Mouse (Mus musculus) midbrain, embryonic 10.5 days (tissue): ENCODE results near the gene Prdm10. TPM values are rescaled to one million over a fixed set of nuclear protein-coding genes. Genes with fewer than 3 reads are reported as not detected.

Experiments used
- DNase-seq: peaks from one replicate; pipeline ENCODE4 v3.0.0-alpha.2; 2017; ENCODE audit warnings: low spot score
- H3K27ac ChIP-seq: fragments of 300-500 bp; sonication (generic); replicated peaks from 2 replicates; pipeline ENCODE4 v1.5.1; 2016; ENCODE audit warnings: mild to moderate bottlenecking
- H3K27me3 ChIP-seq: fragments of 300-500 bp; sonication (generic); 2 replicates; pipeline ENCODE4 v1.6.1; 2016; ENCODE audit warnings: low read depth, mild to moderate bottlenecking; ENCODE audit not compliant: poor library complexity, severe bottlenecking
- H3K36me3 ChIP-seq: fragments of 300-500 bp; sonication (generic); 2 replicates; pipeline ENCODE4 v1.6.1; 2016; ENCODE audit warnings: mild to moderate bottlenecking, moderate library complexity
- H3K4me1 ChIP-seq: fragments of 300-500 bp; sonication (generic); 2 replicates; pipeline ENCODE4 v1.6.1; 2016
- H3K4me3 ChIP-seq: fragments of 300-500 bp; sonication (generic); 2 replicates; pipeline ENCODE4 v1.5.1; 2016; ENCODE audit warnings: mild to moderate bottlenecking, moderate library complexity
- H3K9me3 ChIP-seq: fragments of 300-500 bp; sonication (generic); replicated peaks from 2 replicates; pipeline ENCODE4 v1.6.1; 2016; ENCODE audit warnings: mild to moderate bottlenecking
- WGBS: fragments of 180-500 bp; shearing (Covaris S2); methylation state at CpG from one replicate; pipeline ENCODE4 v1.1.7; 2016; 5-methylcytosine and 5-hydroxymethylcytosine counted together
- polyA plus RNA-seq: library from polyadenylated mRNA; unstranded; fragments of >200 nt; fragmentation: Nextera tagmentation; extraction: Ambion mirVana; gene quantifications from 2 replicates; pipeline ENCODE4 v1.2.1, GENCODE M21; 2016

The Prdm10 gene
- polyA plus RNA-seq, 1 experiment from 2014 or later = 7.3 TPM

DNA sequence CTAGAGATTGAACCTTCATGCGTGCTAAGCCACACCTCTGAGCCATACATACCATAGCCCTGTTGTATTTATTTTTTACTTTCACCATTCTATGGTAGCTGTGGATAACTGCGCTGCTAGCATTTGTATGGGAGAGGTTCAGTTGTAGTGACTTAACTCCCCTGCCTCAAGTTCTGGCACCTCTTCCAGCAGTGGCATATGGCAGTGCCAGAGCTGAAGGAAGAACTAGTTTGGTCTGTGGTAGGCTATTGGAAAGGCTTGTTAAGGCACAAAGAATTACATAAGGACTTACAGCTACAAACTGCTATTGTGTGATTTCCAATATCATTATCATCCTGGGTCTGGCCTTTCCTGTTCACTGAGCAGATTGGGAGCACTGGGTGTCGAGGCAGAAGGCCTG, 16.0 kb downstream of the Prdm10 start:
- 88% methylated on average over 3 of the region's 3 CpGs for WGBS
- Histone ChIP-seq H3K9me3 (no peaks in the 10 kb centered on the region), H3K27ac (no peak overlapping the region), H3K27me3 (no peaks in the 10 kb centered on the region), H3K4me1 (no peaks in the 10 kb centered on the region; the same call in 1 of the 2 replicates), H3K36me3 (no peaks in the 10 kb centered on the region), H3K4me3 (no peak overlapping the region)
- DNase-seq = no peak

GRCm38 (mm10) chr9:31298751-31299150, 18.4 kb downstream of the Prdm10 start:
- no peaks in the 10 kb centered on the region for H3K9me3 ChIP-seq
- H3K27ac ChIP-seq = no peak overlapping the region
- WGBS = 86% methylated on average over 6 of the region's 6 CpGs
- DNase-seq = no peak
- H3K4me3 ChIP-seq = no peak overlapping the region
- H3K27me3 ChIP-seq = no peaks in the 10 kb centered on the region
- no peaks in the 10 kb centered on the region for H3K36me3 ChIP-seq
- peaks cover 4% of the 10 kb centered on the region for H3K4me1 ChIP-seq

DNA sequence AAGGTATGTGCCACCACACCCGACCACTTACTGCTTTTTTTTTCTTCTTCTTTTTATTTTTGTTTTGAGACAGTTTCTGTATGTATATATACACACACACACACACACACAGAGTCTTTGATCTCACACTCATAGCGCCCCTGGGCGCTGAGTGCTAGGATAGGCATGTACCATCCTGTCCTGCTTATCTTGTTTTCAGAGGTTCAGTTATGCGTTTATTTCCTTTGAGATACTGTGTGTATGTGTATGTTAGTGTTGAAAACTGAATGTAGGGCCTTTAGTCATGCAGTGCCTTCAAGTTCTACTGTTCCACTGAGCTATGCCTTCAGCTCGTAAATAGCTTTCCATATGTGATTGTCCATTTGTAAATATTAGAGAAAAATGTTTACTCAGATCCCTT, 20.2 kb downstream of the Prdm10 start:
- DNase-seq = no peak
- Histone ChIP-seq H3K27ac (no peak overlapping the region), H3K36me3 (peaks cover 4% of the 10 kb centered on the region; the same call in 1 of the 2 replicates), H3K4me3 (no peak overlapping the region), H3K4me1 (peaks cover 4% of the 10 kb centered on the region), H3K9me3 (no peaks in the 10 kb centered on the region), H3K27me3 (no peaks in the 10 kb centered on the region)
- WGBS = 89% methylated on average over 5 of the region's 5 CpGs

GRCm38 (mm10) chr9:31301107-31301506, 20.8 kb downstream of the Prdm10 start:
- H3K36me3 ChIP-seq = peaks cover 4% of the 10 kb centered on the region; the same call in 1 of the 2 replicates
- peaks cover 4% of the 10 kb centered on the region for H3K4me1 ChIP-seq
- DNase-seq = no peak
- H3K27me3 ChIP-seq = no peaks in the 10 kb centered on the region
- H3K4me3 ChIP-seq = no peak overlapping the region
- H3K27ac ChIP-seq = no peak overlapping the region
- no peaks in the 10 kb centered on the region for H3K9me3 ChIP-seq
- 72% methylated on average over 5 of the region's 5 CpGs for WGBS

DNA sequence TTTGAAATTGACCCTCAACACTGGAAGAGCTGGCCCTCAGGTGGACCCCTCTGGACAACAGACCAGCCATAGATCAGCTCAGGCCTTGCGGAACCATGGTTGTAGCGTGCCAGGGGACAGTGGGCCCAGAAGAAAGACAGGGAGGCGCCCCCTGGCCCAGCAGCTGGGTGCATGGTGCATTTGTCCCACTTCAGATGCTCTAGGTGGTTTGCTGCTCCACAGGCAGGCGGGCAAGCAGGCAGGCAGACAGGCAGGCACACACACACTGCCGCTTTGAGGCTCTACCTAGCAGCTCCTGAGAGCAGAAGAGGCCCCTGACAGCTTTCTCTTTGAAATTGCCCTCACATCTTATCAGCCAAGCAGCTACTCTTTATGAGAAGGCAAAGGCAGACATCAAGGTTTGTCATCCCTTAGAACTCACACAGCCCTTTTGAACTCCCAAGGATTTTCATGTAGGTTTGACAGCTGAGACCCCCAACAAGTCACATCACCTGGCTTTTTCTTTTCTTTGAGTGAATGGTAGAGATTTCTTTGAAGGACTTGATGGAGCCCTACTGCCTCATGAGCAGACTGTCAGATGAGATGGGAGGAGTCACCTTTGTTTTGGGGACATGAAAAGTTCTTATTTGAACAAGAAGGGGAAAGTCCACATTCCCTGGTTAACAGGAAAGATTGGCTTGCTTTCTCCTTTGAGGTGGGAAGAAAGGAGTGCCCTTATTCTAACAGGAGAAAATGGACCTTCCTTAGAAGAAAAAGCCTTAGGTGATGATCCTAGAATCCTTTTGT, 21.4 kb downstream of the Prdm10 start:
- no peak overlapping the region for H3K27ac ChIP-seq
- 82% methylated on average over 5 of the region's 5 CpGs for WGBS
- H3K9me3 ChIP-seq = no peaks in the 10 kb centered on the region
- H3K27me3 ChIP-seq = no peaks in the 10 kb centered on the region
- no peak for DNase-seq
- H3K4me3 ChIP-seq = no peak overlapping the region
- peaks cover 4% of the 10 kb centered on the region for H3K4me1 ChIP-seq
- H3K36me3 ChIP-seq = peaks cover 7% of the 10 kb centered on the region; the same call in 1 of the 2 replicates

DNA sequence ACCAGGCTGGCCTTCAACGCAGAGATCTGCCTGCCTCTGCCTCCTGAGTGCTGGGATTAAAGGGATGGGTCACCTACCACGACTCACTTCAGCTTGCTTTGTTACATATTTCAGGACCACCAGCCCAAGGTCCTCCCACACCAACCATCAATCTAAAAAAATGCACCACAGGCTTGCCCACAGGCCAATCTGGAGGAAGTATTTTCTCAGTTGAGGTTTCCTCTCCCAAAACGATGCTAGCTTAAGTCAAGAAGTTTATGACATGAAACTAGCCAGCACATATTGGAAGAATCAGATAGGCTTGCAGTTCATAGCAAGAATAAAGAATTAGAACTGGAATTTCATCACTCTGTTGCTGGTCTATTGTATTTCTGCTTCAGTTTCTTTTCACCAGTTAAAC, 24.0 kb downstream of the Prdm10 start:
- Histone ChIP-seq H3K36me3 (peaks cover 8% of the 10 kb centered on the region; the same call in 1 of the 2 replicates), H3K27me3 (no peaks in the 10 kb centered on the region), H3K4me3 (no peak overlapping the region), H3K4me1 (peaks cover 4% of the 10 kb centered on the region), H3K9me3 (no peaks in the 10 kb centered on the region), H3K27ac (no peak overlapping the region)
- 90% methylated on average over 3 of the region's 3 CpGs for WGBS
- no peak for DNase-seq

- no peaks in the 10 kb centered on the region for H3K27me3 ChIP-seq
- peaks cover 4% of the 10 kb centered on the region for H3K4me1 ChIP-seq
- no peaks in the 10 kb centered on the region for H3K9me3 ChIP-seq
- H3K36me3 ChIP-seq = peaks cover 8% of the 10 kb centered on the region; the same call in 1 of the 2 replicates
- no peak overlapping the region for H3K4me3 ChIP-seq
- no peak for DNase-seq
- 73% methylated on average over 5 of the region's 5 CpGs for WGBS
- H3K27ac ChIP-seq = no peak overlapping the region
These were observed 24.8 kb downstream of the Prdm10 start for GRCm38 (mm10) chr9:31305117-31305516.

DNA sequence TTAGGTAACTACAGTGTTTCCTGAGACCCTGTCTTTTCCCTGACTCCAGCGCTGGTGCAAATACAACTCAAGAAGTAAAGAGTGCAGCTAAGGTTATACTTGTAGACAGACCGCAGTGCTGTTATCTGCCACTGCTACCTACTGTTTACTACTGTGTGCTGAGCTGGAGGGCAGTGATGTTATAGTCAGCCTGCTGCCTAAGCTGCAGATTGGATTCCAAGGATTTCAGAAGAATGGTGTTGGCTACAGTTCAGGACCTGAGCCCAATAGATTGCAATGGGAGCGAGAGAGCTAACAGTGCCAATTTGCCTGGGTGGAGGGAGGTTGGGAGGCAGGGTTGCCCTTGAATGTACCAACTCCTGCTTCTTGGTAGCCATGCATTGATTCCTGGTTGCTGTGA, 25.5 kb downstream of the Prdm10 start:
- no peak overlapping the region for H3K4me3 ChIP-seq
- DNase-seq = no peak
- no peaks in the 10 kb centered on the region for H3K27me3 ChIP-seq
- no peak overlapping the region for H3K27ac ChIP-seq
- H3K4me1 ChIP-seq = peaks cover 4% of the 10 kb centered on the region
- peaks cover 8% of the 10 kb centered on the region; the same call in 1 of the 2 replicates for H3K36me3 ChIP-seq
- WGBS = 93% methylated on average over 3 of the region's 3 CpGs
- H3K9me3 ChIP-seq = no peaks in the 10 kb centered on the region

DNA sequence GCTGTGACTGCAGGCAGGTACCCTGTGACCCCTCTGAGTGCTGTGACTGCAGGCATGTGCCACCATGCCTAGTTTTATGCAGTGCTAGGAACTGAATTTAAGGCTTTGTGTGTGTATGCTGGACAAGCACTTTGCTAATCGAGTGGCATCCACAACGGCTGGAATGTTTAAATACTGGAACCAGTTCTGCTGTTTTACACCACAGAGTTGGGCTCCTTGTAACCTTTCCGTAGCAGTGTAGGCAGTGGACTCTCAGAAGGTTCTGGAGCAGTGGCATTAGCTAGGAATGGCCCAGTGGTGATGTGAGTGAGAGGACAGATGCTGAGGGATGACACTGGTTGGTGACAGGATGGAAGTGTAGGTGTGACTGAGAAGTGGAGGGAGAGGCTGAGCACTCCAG, 26.9 kb downstream of the Prdm10 start:
- no peaks in the 10 kb centered on the region for H3K27me3 ChIP-seq
- 93% methylated on average over 3 of the region's 3 CpGs for WGBS
- no peak overlapping the region for H3K4me3 ChIP-seq
- H3K36me3 ChIP-seq = peaks cover 8% of the 10 kb centered on the region
- H3K4me1 ChIP-seq = no peaks in the 10 kb centered on the region
- no peak overlapping the region for H3K27ac ChIP-seq
- no peak for DNase-seq
- H3K9me3 ChIP-seq = no peaks in the 10 kb centered on the region

DNA sequence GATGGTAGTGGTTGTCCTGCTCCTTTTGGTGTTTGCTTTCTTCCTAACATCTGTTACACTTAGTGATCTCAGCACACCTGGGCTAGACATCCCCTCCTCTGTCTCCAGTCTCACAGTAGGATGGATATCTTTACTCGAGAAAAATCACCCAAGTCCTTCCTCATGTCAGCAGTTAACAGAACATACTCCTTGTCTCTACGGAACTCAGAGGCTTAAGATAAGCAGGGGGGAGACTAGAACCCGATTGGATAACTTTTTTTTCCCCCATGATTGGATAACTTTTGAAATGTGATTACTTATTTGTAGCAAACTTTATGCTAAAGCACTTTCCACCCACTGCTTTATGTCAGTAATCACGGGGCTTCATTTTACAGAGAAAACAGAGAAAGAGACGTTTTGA, 28.7 kb downstream of the Prdm10 start:
- peaks cover 8% of the 10 kb centered on the region for H3K36me3 ChIP-seq
- DNase-seq = no peak
- no peaks in the 10 kb centered on the region for H3K9me3 ChIP-seq
- H3K27me3 ChIP-seq = no peaks in the 10 kb centered on the region
- no peaks in the 10 kb centered on the region for H3K4me1 ChIP-seq
- H3K4me3 ChIP-seq = no peak overlapping the region
- no peak overlapping the region for H3K27ac ChIP-seq
- WGBS = 79% methylated on average over 5 of the region's 5 CpGs

- Histone ChIP-seq H3K4me3 (no peak overlapping the region), H3K9me3 (no peaks in the 10 kb centered on the region), H3K27me3 (no peaks in the 10 kb centered on the region), H3K27ac (no peak overlapping the region), H3K4me1 (no peaks in the 10 kb centered on the region), H3K36me3 (peaks cover 4% of the 10 kb centered on the region)
- no peak for DNase-seq
- 91% methylated on average over 4 of the region's 4 CpGs for whole genome bisulfite sequencing
These were observed 30.3 kb downstream of the Prdm10 start for GRCm38 (mm10) chr9:31310662-31311061.

DNA sequence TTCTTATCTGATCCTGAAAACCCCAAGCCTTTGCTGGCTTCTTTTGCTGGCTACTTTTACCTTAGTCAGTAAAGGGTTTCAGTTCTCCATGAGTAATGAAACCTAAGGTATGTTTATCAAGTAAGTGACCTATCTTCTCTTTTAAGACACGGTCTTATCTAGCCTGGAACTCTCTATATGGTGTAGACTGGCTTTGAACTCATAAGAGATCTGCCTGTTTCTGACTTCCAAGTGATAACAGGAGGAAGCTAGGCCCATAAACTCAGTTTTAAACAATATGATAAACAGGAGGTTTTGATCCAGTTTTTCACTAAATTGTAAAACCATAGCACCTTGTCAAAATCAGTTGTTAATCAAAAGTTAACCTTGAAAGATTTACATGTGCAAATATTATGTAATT, 33.5 kb downstream of the Prdm10 start:
- Histone ChIP-seq H3K9me3 (no peaks in the 10 kb centered on the region), H3K4me3 (no peak overlapping the region), H3K27me3 (no peaks in the 10 kb centered on the region), H3K36me3 (no peaks in the 10 kb centered on the region; the same call in 1 of the 2 replicates), H3K4me1 (peaks cover 13% of the 10 kb centered on the region), H3K27ac (no peak overlapping the region)
- DNase-seq = no peak
- 100% methylated on average over 1 of the region's 1 CpGs for WGBS

- H3K4me1 ChIP-seq = peaks cover 22% of the 10 kb centered on the region
- H3K27me3 ChIP-seq = no peaks in the 10 kb centered on the region
- no peak overlapping the region for H3K27ac ChIP-seq
- H3K36me3 ChIP-seq = no peaks in the 10 kb centered on the region; the same call in 1 of the 2 replicates
- DNase-seq = no peak
- no peak overlapping the region for H3K4me3 ChIP-seq
- H3K9me3 ChIP-seq = no peaks in the 10 kb centered on the region
- 78% methylated on average over 8 of the region's 8 CpGs for WGBS
These were observed 35.6 kb downstream of the Prdm10 start for GRCm38 (mm10) chr9:31315983-31316382.
